Mouse (Mus musculus) ES-Bruce4 (cell line): ENCODE data around the gene Olfr649.

ENCODE experiments used
- CTCF ChIP-seq: IDR thresholded peaks from one replicate; pipeline ENCODE4 v1.8.1; 2011; ENCODE audit warnings: low read depth, low read length
- EP300 ChIP-seq: IDR thresholded peaks from 2 replicates; pipeline ENCODE4 v1.6.1; 2011; ENCODE audit warnings: low read depth, low read length; ENCODE audit not compliant: insufficient read depth

DNA sequence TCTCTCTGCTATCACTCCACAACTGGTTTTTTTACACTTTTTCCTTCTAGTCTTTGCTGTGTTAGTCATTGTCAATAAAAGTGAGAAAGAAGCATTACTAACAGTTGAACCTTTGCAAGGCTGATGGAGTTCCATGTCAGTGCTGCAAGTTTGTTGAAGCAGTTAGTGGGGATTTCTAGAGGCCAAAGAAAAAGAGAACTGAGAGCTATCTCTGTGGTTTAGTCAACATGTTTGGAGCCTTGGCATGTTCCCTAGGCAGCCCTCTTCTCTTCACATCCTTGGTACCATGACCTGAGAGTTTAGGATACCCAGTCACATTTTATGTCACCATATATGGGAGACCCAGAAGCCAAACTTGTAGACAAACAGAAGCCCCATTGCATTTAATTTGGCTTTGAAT, 45.1 kb upstream of the Olfr649 start:
- TF ChIP-seq CTCF (no peak), EP300 (no peak)
